Mouse (Mus musculus) bone marrow macrophage, adult 2 months (primary cell): ENCODE measurements at regions not wholly inside any gene's neighbourhood (a gene's known extent, or its start where the extent isn't known, plus 50 kb on each side); places are given as distances from the start of the nearest gene placed in this dataset.

Experiments used
- CTCF ChIP-seq: IDR thresholded peaks from 2 replicates; pipeline ENCODE4 v1.5.1; 2012; ENCODE audit warnings: low read depth, mild to moderate bottlenecking, low read length, moderate library complexity
- POLR2A ChIP-seq: IDR thresholded peaks from 2 replicates; pipeline ENCODE4 v1.6.1; 2012; ENCODE audit warnings: mild to moderate bottlenecking, low read depth, low read length, borderline replicate concordance

- TF ChIP-seq CTCF (no peak), POLR2A (no peak)
These were observed 98.3 kb downstream of the Foxb1 start for GRCm38 (mm10) chr9:69662394-69662793.
